Mouse (Mus musculus) heart, embryonic 12.5 days (tissue): ENCODE measurements around the gene Ccdc54. TPM values are rescaled to one million over a fixed set of nuclear protein-coding genes. Genes with fewer than 3 reads are reported as not detected.

Experiments
- ATAC-seq: fragments of 200-750 bp; cut with Nextera tagmentation; 2 replicates; pipeline ENCODE4 v1.8.0; 2017; ENCODE audit warnings: moderate TSS enrichment, moderate library complexity; ENCODE audit not compliant: insufficient number of reproducible peaks, low FRiP score
- H3K27ac ChIP-seq: fragments of 300-500 bp; sonication (generic); 2 replicates; pipeline ENCODE4 v1.5.1; 2016; ENCODE audit warnings: mild to moderate bottlenecking, moderate library complexity; ENCODE audit not compliant: poor library complexity, severe bottlenecking
- H3K27me3 ChIP-seq: fragments of 300-500 bp; sonication (generic); replicated peaks from 2 replicates; pipeline ENCODE4 v1.6.1; 2016; ENCODE audit warnings: mild to moderate bottlenecking, moderate library complexity
- H3K36me3 ChIP-seq: fragments of 300-500 bp; sonication (generic); 2 replicates; pipeline ENCODE4 v1.6.1; 2016; ENCODE audit warnings: mild to moderate bottlenecking, moderate library complexity
- H3K4me1 ChIP-seq: fragments of 300-500 bp; sonication (generic); replicated peaks from 2 replicates; pipeline ENCODE4 v1.6.1; 2016; ENCODE audit warnings: mild to moderate bottlenecking
- H3K4me2 ChIP-seq: fragments of 300-500 bp; sonication (generic); 2 replicates; pipeline ENCODE4 v1.6.1; 2016; ENCODE audit warnings: mild to moderate bottlenecking, moderate library complexity
- H3K4me3 ChIP-seq: fragments of 300-500 bp; sonication (generic); 2 replicates; pipeline ENCODE4 v1.5.1; 2016; ENCODE audit warnings: mild to moderate bottlenecking
- H3K9ac ChIP-seq: fragments of 300-500 bp; sonication (generic); 2 replicates; pipeline ENCODE4 v1.6.1; 2016; ENCODE audit warnings: mild to moderate bottlenecking, moderate library complexity
- H3K9me3 ChIP-seq: fragments of 300-500 bp; sonication (generic); replicated peaks from 2 replicates; pipeline ENCODE4 v1.6.1; 2016; ENCODE audit warnings: mild to moderate bottlenecking, moderate library complexity
- WGBS: fragments of 180-500 bp; shearing (Covaris S2); methylation state at CpG from one replicate; pipeline ENCODE4 v1.1.7; 2016; 5-methylcytosine and 5-hydroxymethylcytosine counted together
- polyA plus RNA-seq: library from polyadenylated mRNA; unstranded; fragments of >200 nt; fragmentation: Nextera tagmentation; extraction: Ambion mirVana; gene quantifications from 2 replicates; pipeline ENCODE4 v1.2.1, GENCODE M21; 2016

Gene Ccdc54
- polyA plus RNA-seq, 1 experiment from 2014 or later: not detected

DNA sequence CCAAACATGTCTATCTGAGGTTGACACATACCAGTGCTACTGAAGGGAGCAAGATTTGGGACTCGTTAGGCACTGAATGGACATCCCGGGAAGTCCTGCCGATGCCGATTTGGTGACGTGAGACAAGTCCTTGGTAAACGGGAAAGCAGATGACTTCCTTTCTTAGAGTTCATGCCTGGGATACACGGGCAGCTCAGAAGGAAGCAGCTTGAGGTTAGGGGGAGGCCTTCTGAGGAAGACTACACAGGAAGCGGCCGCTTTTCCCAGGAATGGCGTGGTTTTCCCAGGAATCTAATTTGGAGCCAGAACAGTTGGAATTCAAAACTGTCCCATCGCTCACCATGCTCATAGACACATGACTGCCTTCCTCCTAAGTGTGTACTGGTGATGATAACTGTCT, 2.4 kb upstream of the Ccdc54 start:
- Histone ChIP-seq H3K9ac (no peak overlapping the region), H3K9me3 (no peaks in the 10 kb centered on the region), H3K36me3 (no peaks in the 10 kb centered on the region), H3K4me3 (no peak overlapping the region), H3K27ac (no peak overlapping the region), H3K4me1 (no peaks in the 10 kb centered on the region), H3K27me3 (no peaks in the 10 kb centered on the region), H3K4me2 (no peak overlapping the region)
- no peak for ATAC-seq
- WGBS: 63% methylated on average over 11 of the region's 11 CpGs

DNA sequence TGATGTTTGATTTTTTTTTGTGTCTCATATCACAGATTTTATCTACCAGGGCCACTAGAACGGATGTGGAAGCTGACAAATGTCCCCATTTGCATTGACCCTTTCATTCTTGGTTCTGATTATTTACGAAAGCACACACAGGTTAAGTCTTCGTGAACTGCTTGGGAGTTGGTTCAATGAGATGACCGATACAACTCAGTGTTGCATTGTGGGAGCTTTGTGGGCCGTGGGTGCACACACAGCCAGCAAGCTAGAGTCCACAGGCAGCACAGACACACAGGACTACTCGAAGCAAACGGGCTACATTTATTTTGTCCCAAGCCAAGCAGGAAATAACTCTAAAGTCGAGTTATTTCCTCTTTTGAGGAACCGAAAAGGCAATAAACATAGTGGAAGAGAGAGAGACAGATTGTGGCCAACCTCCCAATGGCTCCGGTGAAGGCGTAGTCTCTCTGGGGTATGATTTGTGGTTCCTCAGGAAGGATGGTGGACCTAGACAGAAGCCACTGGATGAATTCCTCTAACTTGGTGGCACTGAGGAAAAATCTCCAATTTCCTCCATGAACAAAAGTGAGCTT, 1.3 kb downstream of the Ccdc54 start:
- H3K9me3 ChIP-seq: no peaks in the 10 kb centered on the region
- no peaks in the 10 kb centered on the region for H3K4me1 ChIP-seq
- 67% methylated on average over 11 of the region's 11 CpGs for WGBS
- H3K27me3 ChIP-seq: no peaks in the 10 kb centered on the region
- H3K4me2 ChIP-seq: no peak overlapping the region
- no peak overlapping the region for H3K4me3 ChIP-seq
- no peaks in the 10 kb centered on the region for H3K36me3 ChIP-seq
- no peak overlapping the region for H3K27ac ChIP-seq
- no peak overlapping the region for H3K9ac ChIP-seq
- ATAC-seq: no peak

DNA sequence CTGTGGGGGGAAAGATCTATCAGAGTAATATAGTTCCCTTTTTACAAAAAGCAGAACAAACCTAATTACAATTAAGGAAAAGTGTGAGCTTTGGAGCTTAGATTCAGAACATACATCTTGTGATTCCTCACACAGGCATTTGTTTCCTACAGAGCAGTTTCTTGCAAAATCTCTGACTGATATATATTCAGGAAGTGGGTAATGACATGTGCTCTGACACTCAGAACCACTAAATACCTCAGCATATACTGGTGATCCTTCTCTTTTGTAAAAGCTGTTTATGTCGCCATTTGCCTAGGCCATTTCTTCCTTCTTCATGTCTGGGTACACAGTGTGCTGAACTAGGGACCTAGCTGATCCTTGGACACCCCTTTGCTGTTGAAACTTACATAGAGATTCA, 2.8 kb downstream of the Ccdc54 start:
- 81% methylated on average over 1 of the region's 1 CpGs for WGBS
- Histone ChIP-seq H3K4me2 (no peak overlapping the region), H3K36me3 (no peaks in the 10 kb centered on the region), H3K9ac (no peak overlapping the region), H3K4me3 (no peak overlapping the region), H3K9me3 (no peaks in the 10 kb centered on the region), H3K4me1 (no peaks in the 10 kb centered on the region), H3K27ac (no peak overlapping the region), H3K27me3 (no peaks in the 10 kb centered on the region)
- ATAC-seq: no peak

DNA sequence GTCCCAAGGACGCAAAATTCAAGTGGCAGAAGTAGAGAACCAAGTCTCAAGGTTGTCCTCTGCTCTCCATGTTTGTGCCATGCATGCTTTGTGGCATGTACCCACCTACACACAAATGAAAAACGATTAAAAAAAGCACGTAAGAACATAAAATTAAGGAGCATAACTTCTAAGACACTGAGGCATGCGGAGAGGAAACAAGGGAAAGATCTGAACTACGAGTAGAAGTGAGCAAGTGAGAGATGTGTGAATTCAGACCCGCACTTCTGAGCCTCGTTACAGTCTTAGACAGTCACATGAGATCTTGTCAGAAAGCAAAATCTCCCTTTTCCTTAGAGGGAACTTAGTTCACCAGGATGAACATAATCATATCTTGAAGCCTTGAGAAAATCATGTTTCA, 3.8 kb downstream of the Ccdc54 start:
- WGBS: 78% methylated on average over 7 of the region's 7 CpGs
- no peaks in the 10 kb centered on the region for H3K9me3 ChIP-seq
- no peak for ATAC-seq
- no peak overlapping the region for H3K27ac ChIP-seq
- no peaks in the 10 kb centered on the region for H3K36me3 ChIP-seq
- no peak overlapping the region for H3K4me2 ChIP-seq
- no peak overlapping the region for H3K9ac ChIP-seq
- H3K4me1 ChIP-seq: no peaks in the 10 kb centered on the region
- no peak overlapping the region for H3K4me3 ChIP-seq
- H3K27me3 ChIP-seq: no peaks in the 10 kb centered on the region

DNA sequence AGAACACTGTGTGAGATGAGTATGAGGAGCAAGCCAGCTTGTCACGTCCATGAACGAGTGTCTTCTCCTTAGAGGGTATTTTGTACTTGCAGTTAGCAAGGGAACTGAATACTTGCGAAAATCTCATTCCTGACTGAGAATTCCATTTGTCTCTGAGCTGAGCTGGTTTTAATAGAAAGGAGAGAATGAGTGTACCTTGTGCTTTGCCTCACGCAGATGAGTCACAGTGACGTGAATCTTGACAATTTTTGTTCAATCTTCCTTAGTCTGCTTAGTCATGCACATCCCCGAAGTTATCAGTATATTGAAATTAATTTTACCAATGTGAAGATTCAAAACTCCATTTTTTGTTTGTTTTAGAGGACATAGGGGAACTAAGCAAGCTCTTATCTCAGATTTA, 12.6 kb downstream of the Ccdc54 start:
- Histone ChIP-seq H3K9ac (no peak overlapping the region), H3K4me3 (no peak overlapping the region), H3K9me3 (no peaks in the 10 kb centered on the region), H3K27ac (no peak overlapping the region), H3K4me2 (no peak overlapping the region), H3K27me3 (no peaks in the 10 kb centered on the region), H3K36me3 (no peaks in the 10 kb centered on the region), H3K4me1 (no peaks in the 10 kb centered on the region)
- no peak for ATAC-seq
- 75% methylated on average over 6 of the region's 6 CpGs for WGBS

DNA sequence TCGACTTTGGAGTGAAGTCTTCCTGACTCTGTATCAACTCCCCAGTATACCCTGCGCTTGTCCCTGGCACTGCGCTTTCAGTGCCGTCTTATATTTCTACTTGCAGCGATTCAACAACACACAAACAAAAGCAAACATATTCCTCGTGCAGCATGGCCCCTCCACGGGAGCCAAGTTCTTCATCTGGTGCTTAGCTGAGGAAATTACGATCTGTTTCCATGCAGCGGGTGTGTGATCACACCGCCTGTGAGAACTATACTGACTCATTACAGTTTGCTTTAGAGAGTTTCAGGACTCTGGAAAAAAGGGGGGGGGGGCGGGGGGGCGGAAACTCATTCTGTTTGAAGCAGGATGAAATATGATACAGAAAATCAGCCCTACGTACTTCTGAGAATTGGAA, 18.4 kb downstream of the Ccdc54 start:
- ATAC-seq: no peak
- Histone ChIP-seq H3K4me3 (no peak overlapping the region), H3K9me3 (no peaks in the 10 kb centered on the region), H3K36me3 (no peaks in the 10 kb centered on the region), H3K4me2 (no peak overlapping the region), H3K4me1 (no peaks in the 10 kb centered on the region), H3K9ac (no peak overlapping the region), H3K27me3 (no peaks in the 10 kb centered on the region), H3K27ac (no peak overlapping the region)
- 69% methylated on average over 13 of the region's 13 CpGs for WGBS

DNA sequence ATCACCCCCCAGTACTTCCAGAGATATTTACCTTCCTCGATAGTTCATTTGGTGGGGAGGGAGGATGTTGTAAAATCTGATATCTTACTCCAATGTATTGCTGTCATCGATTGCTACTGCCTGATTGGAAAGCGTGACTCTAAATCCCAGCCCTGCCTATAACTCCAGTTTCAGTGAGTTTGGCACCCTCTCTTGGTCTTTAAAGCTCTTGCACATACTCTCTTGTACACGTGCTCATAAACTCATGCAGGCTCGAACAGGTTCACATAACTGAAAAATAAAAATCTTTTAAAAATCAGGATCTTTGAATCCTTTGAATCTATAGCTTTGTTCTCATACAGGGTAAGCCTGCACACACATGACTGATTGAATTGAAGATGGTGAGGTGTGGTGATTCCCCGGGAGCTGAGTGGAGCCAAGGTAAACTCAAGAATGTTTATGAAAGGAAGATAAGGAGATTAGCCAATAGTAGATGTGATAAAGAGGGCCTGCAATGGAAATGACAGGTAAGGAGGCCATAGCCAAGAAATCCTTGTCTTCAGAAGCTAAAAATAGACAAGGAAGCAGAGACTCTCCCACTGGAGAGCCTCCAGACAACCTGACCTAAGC, 31.7 kb downstream of the Ccdc54 start:
- no peak overlapping the region for H3K4me2 ChIP-seq
- no peak for ATAC-seq
- no peaks in the 10 kb centered on the region for H3K27me3 ChIP-seq
- no peak overlapping the region for H3K9ac ChIP-seq
- no peaks in the 10 kb centered on the region for H3K36me3 ChIP-seq
- H3K27ac ChIP-seq: no peak overlapping the region
- H3K9me3 ChIP-seq: no peaks in the 10 kb centered on the region
- no peaks in the 10 kb centered on the region for H3K4me1 ChIP-seq
- WGBS: 65% methylated on average over 6 of the region's 6 CpGs
- no peak overlapping the region for H3K4me3 ChIP-seq

DNA sequence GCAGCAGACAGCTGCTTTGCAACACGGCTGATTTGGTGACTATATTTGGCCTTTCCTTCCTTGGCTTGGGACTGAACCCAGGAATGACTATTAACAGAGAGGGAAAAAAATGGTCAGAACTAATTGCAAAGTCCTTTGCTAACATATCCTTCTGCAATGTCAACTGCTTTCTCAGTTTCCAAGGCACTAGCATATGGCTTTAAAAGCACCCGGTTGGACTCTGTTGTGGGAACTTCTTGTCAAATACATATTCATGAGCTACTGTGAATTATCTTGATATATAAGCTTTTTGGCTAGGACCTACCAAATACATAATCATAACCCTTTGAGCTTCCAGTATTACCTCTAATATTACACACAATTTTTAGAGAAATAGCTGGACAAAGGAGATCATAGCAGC, 37.1 kb downstream of the Ccdc54 start:
- no peaks in the 10 kb centered on the region for H3K27me3 ChIP-seq
- H3K27ac ChIP-seq: no peak overlapping the region
- no peak overlapping the region for H3K4me3 ChIP-seq
- H3K9ac ChIP-seq: no peak overlapping the region
- H3K4me2 ChIP-seq: no peak overlapping the region
- no peaks in the 10 kb centered on the region for H3K36me3 ChIP-seq
- no peak for ATAC-seq
- H3K4me1 ChIP-seq: no peaks in the 10 kb centered on the region
- WGBS: 58% methylated on average over 2 of the region's 2 CpGs
- no peaks in the 10 kb centered on the region for H3K9me3 ChIP-seq

DNA sequence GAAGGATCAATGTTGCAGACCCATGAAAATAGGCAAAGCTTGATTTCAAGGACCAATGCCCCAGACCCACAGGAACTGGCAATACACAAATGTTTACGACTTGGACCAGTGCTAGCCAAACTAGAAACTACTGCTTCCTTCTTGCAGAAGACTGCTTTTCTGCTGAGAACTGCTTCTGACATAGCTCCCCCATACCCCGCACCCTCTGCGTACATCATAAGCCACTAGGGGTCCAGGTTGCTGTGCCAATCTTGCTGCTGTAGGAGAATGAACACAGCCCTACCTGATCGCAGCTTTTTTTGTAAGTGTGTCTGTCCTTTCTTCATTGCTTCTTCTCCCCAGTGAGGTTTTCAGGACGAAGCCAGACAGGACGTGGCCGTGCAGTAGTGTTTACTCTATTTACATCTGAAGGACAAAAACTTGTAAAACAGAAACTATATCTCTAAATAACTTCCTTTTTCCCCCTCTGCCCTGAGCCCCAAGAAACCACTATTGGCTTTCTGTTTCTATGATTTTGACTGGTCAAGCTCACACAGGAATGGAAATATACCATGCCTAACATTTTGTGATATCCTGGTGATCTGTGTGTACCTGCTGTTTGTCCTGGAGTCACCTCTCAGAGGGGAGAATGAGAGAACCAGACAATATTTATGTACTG, 39.0 kb downstream of the Ccdc54 start:
- H3K9me3 ChIP-seq: no peaks in the 10 kb centered on the region
- no peaks in the 10 kb centered on the region for H3K4me1 ChIP-seq
- no peak for ATAC-seq
- H3K27me3 ChIP-seq: no peaks in the 10 kb centered on the region
- H3K9ac ChIP-seq: no peak overlapping the region
- no peak overlapping the region for H3K27ac ChIP-seq
- 66% methylated on average over 7 of the region's 7 CpGs for WGBS
- H3K36me3 ChIP-seq: no peaks in the 10 kb centered on the region
- no peak overlapping the region for H3K4me2 ChIP-seq
- no peak overlapping the region for H3K4me3 ChIP-seq

DNA sequence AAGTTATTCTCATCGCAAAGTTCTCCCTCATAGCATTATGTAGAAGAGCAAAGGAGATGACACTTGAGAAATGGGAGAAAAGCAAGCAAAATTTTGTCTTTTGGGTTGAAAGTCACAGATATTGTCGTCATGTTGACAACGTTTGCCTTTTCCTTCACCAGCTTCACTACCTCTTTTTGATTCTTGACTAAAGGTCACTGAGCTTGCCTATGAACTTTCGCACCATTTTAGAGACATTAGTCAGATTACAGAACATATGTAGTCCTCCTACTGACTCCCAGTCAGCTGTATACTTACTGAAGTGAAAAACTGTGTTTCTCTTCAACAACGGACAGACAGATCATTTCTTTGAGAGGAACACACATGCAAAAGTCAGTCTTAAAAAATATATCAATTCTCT, 40.0 kb downstream of the Ccdc54 start:
- Histone ChIP-seq H3K4me1 (no peaks in the 10 kb centered on the region), H3K27me3 (no peaks in the 10 kb centered on the region), H3K27ac (no peak overlapping the region), H3K9ac (no peak overlapping the region), H3K9me3 (no peaks in the 10 kb centered on the region), H3K36me3 (no peaks in the 10 kb centered on the region), H3K4me3 (no peak overlapping the region), H3K4me2 (no peak overlapping the region)
- WGBS: 80% methylated on average over 5 of the region's 5 CpGs
- ATAC-seq: no peak

DNA sequence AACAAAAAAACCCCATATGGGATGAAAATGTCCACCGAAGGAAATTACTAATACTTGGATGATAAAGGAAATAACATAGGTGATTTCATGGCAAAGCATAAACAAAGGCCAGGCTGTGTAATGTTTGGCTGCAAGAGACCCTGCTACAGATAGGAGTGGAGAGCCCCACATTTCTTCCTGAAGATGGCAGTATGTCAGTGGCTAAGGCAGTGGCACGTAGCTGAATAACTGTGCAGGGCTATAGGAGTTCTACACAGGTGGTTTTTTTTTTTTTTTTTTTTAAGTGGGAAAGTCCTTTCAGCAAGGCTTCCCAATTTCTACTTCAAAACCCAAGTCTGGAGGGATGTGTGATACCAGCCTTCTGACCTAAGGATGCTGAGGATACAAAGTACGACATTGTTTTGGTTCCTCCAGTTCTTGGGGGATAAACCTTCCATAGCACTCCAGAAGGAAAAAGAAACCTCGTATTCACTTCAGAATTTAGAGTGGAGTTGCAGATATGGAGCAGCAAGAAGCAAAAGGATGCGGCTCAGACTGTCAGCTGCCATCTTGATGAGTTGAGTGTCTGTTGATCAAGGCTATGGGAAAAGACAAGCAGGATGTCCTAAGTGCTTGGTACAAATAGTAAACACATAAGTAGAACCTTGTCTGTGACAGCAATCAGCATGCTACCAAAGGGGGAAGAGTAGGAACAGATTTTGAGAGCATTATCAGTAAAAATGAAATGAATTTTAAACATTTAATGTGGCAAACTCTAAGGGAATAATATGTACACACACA, 48.2 kb downstream of the Ccdc54 start:
- no peaks in the 10 kb centered on the region for H3K36me3 ChIP-seq
- no peaks in the 10 kb centered on the region for H3K4me1 ChIP-seq
- no peak overlapping the region for H3K27ac ChIP-seq
- no peaks in the 10 kb centered on the region for H3K9me3 ChIP-seq
- H3K4me3 ChIP-seq: no peak overlapping the region
- ATAC-seq: no peak
- no peak overlapping the region for H3K4me2 ChIP-seq
- no peaks in the 10 kb centered on the region for H3K27me3 ChIP-seq
- WGBS: 46% methylated on average over 5 of the region's 5 CpGs
- H3K9ac ChIP-seq: no peak overlapping the region
